Mouse (Mus musculus) right cerebral cortex, postnatal 4 days (tissue): ENCODE results near the gene Nit1.
A peak's percentile ranks its signal among the peaks of the same experiment; 100 is the strongest.

ENCODE experiments used
- DNase-seq: peaks from one replicate; pipeline ENCODE4 v3.0.0-alpha.2; 2022

The Nit1 gene

GRCm38 (mm10) chr1:171345225-171346094, at the start of gene Nit1, which contains the start of gene Pfdn2:
Gene Nit1, minus strand, starts transcription at chr1:171345646.
Gene Pfdn2, plus strand, starts transcription at chr1:171345670.
- DNase-seq: peak; percentile 91

GRCm38 (mm10) chr1:171390101-171390500, 44.7 kb upstream of the Nit1 start:
- no peak for DNase-seq

- no peak for DNase-seq
Observed at GRCm38 (mm10) chr1:171388376-171389102, 43.1 kb upstream of the Nit1 start, which contains the start of gene Arhgap30. Gene Arhgap30, plus strand, starts transcription at chr1:171388954.

- no peak for DNase-seq
Observed at GRCm38 (mm10) chr1:171387099-171387498, 41.7 kb upstream of the Nit1 start.

GRCm38 (mm10) chr1:171385171-171385570, 39.7 kb upstream of the Nit1 start:
- DNase-seq: no peak

GRCm38 (mm10) chr1:171384361-171384760, 38.9 kb upstream of the Nit1 start:
- DNase-seq: no peak

- no peak for DNase-seq
Observed at GRCm38 (mm10) chr1:171382096-171382620, 36.7 kb upstream of the Nit1 start.

GRCm38 (mm10) chr1:171379935-171380599, 34.6 kb upstream of the Nit1 start:
- DNase-seq: peak; percentile 70

GRCm38 (mm10) chr1:171378298-171378697, 32.9 kb upstream of the Nit1 start:
- DNase-seq: no peak

- no peak for DNase-seq
Observed at GRCm38 (mm10) chr1:171375646-171376097, 30.2 kb upstream of the Nit1 start.

GRCm38 (mm10) chr1:171373946-171374345, 28.5 kb upstream of the Nit1 start:
- no peak for DNase-seq

- DNase-seq: no peak
Observed at GRCm38 (mm10) chr1:171372880-171373279, 27.4 kb upstream of the Nit1 start.

GRCm38 (mm10) chr1:171369845-171370556, 24.6 kb upstream of the Nit1 start, which contains the start of gene Nectin4:
Gene Nectin4, plus strand, starts transcription at chr1:171370099.
- no peak for DNase-seq

GRCm38 (mm10) chr1:171365934-171366333, 20.5 kb upstream of the Nit1 start:
- DNase-seq: no peak

- peak; percentile 72 for DNase-seq
Observed at GRCm38 (mm10) chr1:171361106-171362103, 16.0 kb upstream of the Nit1 start.

- peak; percentile 86 for DNase-seq
Observed at GRCm38 (mm10) chr1:171360656-171361055, 15.2 kb upstream of the Nit1 start, which contains the start of gene Klhdc9. Gene Klhdc9, minus strand, starts transcription at chr1:171360798.

- peak; percentile 43 for DNase-seq
Observed at GRCm38 (mm10) chr1:171360253-171360652, 14.8 kb upstream of the Nit1 start.

GRCm38 (mm10) chr1:171358421-171358820, 13.0 kb upstream of the Nit1 start:
- DNase-seq: no peak

GRCm38 (mm10) chr1:171356814-171357213, 11.4 kb upstream of the Nit1 start:
- DNase-seq: no peak

- DNase-seq: no peak
Observed at GRCm38 (mm10) chr1:171355812-171356340, 10.4 kb upstream of the Nit1 start.
